Comparison of ENCODE assay signal across 8 mouse cellular contexts in genomic region chr5:76950343-76951105, GRCm38 (mm10). TPM values are rescaled to one million over a fixed set of nuclear protein-coding genes. Genes with fewer than 3 reads are reported as not detected.
DNase-seq lines count a peak whose midpoint lies in the region; ATAC-seq lines count a peak whose summit lies in the region.

No protein-coding gene starts in this region.

- H3K9me3 ChIP-seq in hindbrain, embryonic 13.5 days = no peaks in the 10 kb centered on the region

- no peaks in the 10 kb centered on the region for H3K36me3 ChIP-seq in hindbrain, embryonic 13.5 days

- H3K4me1 ChIP-seq in hindbrain, embryonic 13.5 days (replicated peaks) = peaks cover 33% of the 10 kb centered on the region

- H3K4me3 ChIP-seq in hindbrain, embryonic 13.5 days = peak overlapping the region; percentile 63

- WGBS in hindbrain, embryonic 13.5 days = under 1% methylated on average over 24 of the region's 24 CpGs

- ATAC-seq in hindbrain, embryonic 13.5 days (ENCODE audit: low FRiP score) = no peak

- H3K4me2 ChIP-seq in hindbrain, embryonic 13.5 days = peak overlapping the region; percentile 92

- peak overlapping the region; percentile 75 for H3K9ac ChIP-seq in hindbrain, embryonic 13.5 days

- peak; percentile 44 for DNase-seq in retina, embryonic 14.5 days (ENCODE audit: low spot score)
- no peak for DNase-seq in retina, postnatal 1 day
- DNase-seq in embryo, embryonic 11.5 days (ENCODE audit: low read depth, low spot score) = peak; percentile 26
- DNase-seq in lung, postnatal 25 days (ENCODE audit: low spot score) = peak; percentile 35
- DNase-seq in urinary bladder, adult 18-20 months (ENCODE audit: low spot score in 2 of 2) = no peak
- DNase-seq in thymus, adult 18-20 months = no peak
- DNase-seq in layer of hippocampus, adult 9-11 months = no peak

- peak overlapping the region; percentile 85 for H3K27ac ChIP-seq in hindbrain, embryonic 13.5 days

- H3K27me3 ChIP-seq in hindbrain, embryonic 13.5 days = no peaks in the 10 kb centered on the region

RNA-seq across cellular contexts. Expression of gene Paics, which starts 0.6 kb away (rescaled TPM):
- polyA plus RNA-seq in hindbrain, embryonic 13.5 days (2015; fragmentation: Nextera tagmentation; extraction: Ambion mirVana) = 174 and 178 TPM in 2 replicates

RNA-seq across cellular contexts. Expression of gene Ppat, which starts 0.9 kb away (rescaled TPM):
- polyA plus RNA-seq in hindbrain, embryonic 13.5 days (2015; fragmentation: Nextera tagmentation; extraction: Ambion mirVana) = 12.1 and 13.0 TPM in 2 replicates

RNA-seq across cellular contexts. Expression of gene Srp72, which starts 24.0 kb away (rescaled TPM):
- polyA plus RNA-seq in hindbrain, embryonic 13.5 days (2015; fragmentation: Nextera tagmentation; extraction: Ambion mirVana) = 80.3 and 80.9 TPM in 2 replicates

RNA-seq across cellular contexts. Expression of gene Aasdh, which starts 45.2 kb away (rescaled TPM):
- polyA plus RNA-seq in hindbrain, embryonic 13.5 days (2015; fragmentation: Nextera tagmentation; extraction: Ambion mirVana) = 19.6 and 21.3 TPM in 2 replicates

RNA-seq across cellular contexts. Expression of gene Arl9, which starts 53.3 kb away (rescaled TPM):
- 0.35 TPM in 1 of 2 replicates, not detected in the other for polyA plus RNA-seq in hindbrain, embryonic 13.5 days (2015; fragmentation: Nextera tagmentation; extraction: Ambion mirVana)

Comparison
In these comparisons a context has a peak if more than half of its experiments do, and no peak if none do; other contexts are left out.
1. DNase-seq: peak in retina, embryonic 14.5 days (single experiment), embryo, embryonic 11.5 days (single experiment) and lung, postnatal 25 days (single experiment); none in retina, postnatal 1 day (single experiment), urinary bladder, adult 18-20 months (0 of 2), thymus, adult 18-20 months (0 of 2) and layer of hippocampus, adult 9-11 months (single experiment).